Mouse (Mus musculus): ENCODE data around the gene Smarca5. TPM values are rescaled to one million over a fixed set of nuclear protein-coding genes. Genes with fewer than 3 reads are reported as not detected.
A peak's percentile ranks its signal among the peaks of the same experiment; 100 is the strongest.
"Not testable (repeated sequence)": the region's sequence is repeated elsewhere in the genome, so short reads cannot be mapped to it uniquely, and the experiment has no call there.

The Smarca5 gene
- 78.5 and 80.9 TPM in 2 replicates for polyA plus RNA-seq (2015; fragmentation: Nextera tagmentation; extraction: Ambion mirVana)

DNA sequence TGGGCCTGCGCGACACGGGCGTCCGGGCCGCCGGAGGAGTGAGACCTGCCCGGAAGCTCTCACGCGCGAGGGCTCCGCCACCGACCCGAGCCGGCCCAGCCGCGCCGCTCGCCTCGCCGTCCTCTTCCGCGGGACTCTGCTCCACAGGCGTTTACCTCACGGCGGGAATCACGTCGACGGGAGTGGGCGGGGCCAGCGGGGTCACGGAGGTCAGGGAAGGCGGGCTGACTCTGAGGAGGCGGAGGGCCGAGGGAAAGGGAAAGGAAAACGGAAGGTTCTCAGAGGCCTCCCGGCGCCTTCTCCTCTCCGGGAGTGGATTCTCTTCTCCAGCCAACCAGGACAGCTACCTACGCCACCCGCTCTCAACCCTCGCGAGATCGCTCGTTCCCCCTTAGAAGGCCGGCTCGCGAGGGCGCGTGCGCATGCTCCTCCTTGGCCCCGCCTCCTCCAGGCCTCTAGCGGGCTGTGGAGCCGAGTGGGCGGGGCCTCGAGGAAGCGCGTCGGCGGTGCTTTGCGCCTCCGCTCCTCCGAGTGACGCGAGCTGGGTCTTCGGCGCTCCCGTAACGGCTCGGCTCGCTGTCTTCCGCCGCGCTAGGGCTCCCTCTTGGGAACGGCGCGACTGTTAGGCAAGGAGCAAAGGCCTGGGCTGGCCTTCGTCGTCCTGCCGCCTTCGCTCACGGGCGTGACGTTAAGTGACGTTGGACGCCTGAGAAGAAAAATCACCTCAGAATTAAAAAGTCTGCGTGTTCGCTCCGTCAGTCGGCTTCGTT is at the start of gene Smarca5:
Smarca5 (minus strand) TSS at position 343 of the 770 bp plus-strand sequence.
- not testable (repeated sequence) for H3K4me1 ChIP-seq, H3K9me3 ChIP-seq, H3K27me3 ChIP-seq
- Histone ChIP-seq H3K4me2 (replicated peaks) (peak within 1 kb of the TSS; percentile 93), H3K9ac (peak within 1 kb of the TSS; percentile 95), H3K4me3 (peak within 1 kb of the TSS; percentile 95), H3K36me3 (peaks cover 13% of the 10 kb centered on the region), H3K27ac (peak within 1 kb of the TSS; percentile 99)
- WGBS: 2% methylated on average over 76 of the region's 91 CpGs
- ATAC-seq (ENCODE audit: low FRiP score, low read depth): peak; percentile 93

DNA sequence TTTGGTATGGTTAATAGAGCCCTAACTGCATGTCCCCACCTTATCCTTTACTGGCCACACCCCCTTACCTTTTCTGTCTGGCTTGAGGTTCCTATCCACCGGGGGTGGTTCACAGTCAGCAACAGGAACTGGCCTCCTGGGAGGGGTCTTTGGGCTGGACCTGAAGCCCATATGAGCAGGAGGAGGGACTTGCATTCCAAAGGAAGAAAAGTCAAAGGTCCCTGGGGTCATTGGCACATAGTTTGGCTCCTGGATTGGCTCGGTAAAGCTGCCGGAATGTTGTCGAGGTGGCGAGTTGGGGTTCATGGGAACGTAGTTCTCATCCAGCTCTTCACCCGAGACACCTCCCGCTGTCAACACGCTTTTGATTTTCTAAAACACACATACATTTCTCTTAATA is 45.3 kb upstream of the Smarca5 start:
- Histone ChIP-seq H3K27ac (no peak overlapping the region), H3K9me3 (no peaks in the 10 kb centered on the region), H3K4me1 (no peaks in the 10 kb centered on the region), H3K9ac (no peak overlapping the region), H3K36me3 (peaks cover 70% of the 10 kb centered on the region), H3K4me2 (replicated peaks) (no peak overlapping the region), H3K4me3 (no peak overlapping the region), H3K27me3 (no peaks in the 10 kb centered on the region)
- ATAC-seq (ENCODE audit: low FRiP score, low read depth): no peak
- WGBS: 88% methylated on average over 9 of the region's 9 CpGs

DNA sequence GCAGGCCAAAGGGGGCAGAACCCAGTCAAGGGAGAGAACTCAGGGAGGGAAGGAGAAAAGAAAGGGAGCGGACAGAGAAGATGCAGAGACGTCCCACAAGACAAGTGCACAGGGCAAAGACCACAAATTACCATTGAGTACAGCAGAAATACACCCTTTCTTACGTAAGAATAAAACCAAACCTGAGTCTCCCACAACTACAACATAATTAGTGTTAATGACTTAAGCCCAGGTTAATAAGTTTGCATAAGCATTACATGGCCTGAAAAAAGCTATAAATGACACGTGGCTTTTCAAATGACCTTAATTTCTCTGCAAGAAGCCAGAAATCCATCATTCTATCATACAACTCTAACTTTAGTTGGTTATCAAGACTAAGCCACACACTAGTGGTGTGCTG is 44.0 kb upstream of the Smarca5 start:
- 90% methylated on average over 4 of the region's 4 CpGs for WGBS

DNA sequence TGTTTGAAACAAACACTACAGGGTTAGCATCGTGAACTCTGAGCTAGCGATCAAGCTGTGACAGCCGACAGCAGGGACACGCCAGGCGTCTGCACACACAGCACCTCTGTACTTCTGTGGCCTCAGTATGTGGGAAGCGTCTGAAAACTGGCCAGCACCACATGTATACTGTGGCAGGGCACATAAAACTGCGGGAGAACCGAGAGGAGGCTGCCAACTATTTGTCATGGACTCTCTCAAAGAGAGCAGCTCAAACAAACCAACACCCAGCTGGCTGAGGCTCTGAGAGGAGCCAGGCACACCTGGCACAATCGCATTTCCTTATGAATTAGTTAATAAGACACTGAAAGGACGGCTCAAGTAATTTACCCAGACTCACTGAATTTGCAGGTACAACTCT is 42.0 kb upstream of the Smarca5 start:
- no peaks in the 10 kb centered on the region for H3K9me3 ChIP-seq
- peaks cover 73% of the 10 kb centered on the region for H3K36me3 ChIP-seq
- H3K4me1 ChIP-seq: no peaks in the 10 kb centered on the region
- WGBS: 59% methylated on average over 10 of the region's 10 CpGs
- H3K27me3 ChIP-seq: no peaks in the 10 kb centered on the region
- H3K27ac ChIP-seq: peak overlapping the region; percentile 1; the same call in 1 of the 2 replicates
- no peak overlapping the region for H3K9ac ChIP-seq
- H3K4me2 ChIP-seq (replicated peaks): no peak overlapping the region
- ATAC-seq (ENCODE audit: low FRiP score, low read depth): 0 out of 2 replicates have a peak, but pooled peaks have one; percentile 54
- H3K4me3 ChIP-seq: no peak overlapping the region

More for the DNA sequence above, 44.0 kb upstream of the Smarca5 start:
- Histone ChIP-seq H3K36me3 (peaks cover 69% of the 10 kb centered on the region), H3K4me1 (no peaks in the 10 kb centered on the region), H3K4me2 (replicated peaks) (no peak overlapping the region), H3K9ac (no peak overlapping the region), H3K27ac (no peak overlapping the region), H3K27me3 (no peaks in the 10 kb centered on the region), H3K4me3 (no peak overlapping the region), H3K9me3 (no peaks in the 10 kb centered on the region)
- ATAC-seq (ENCODE audit: low FRiP score, low read depth): no peak

DNA sequence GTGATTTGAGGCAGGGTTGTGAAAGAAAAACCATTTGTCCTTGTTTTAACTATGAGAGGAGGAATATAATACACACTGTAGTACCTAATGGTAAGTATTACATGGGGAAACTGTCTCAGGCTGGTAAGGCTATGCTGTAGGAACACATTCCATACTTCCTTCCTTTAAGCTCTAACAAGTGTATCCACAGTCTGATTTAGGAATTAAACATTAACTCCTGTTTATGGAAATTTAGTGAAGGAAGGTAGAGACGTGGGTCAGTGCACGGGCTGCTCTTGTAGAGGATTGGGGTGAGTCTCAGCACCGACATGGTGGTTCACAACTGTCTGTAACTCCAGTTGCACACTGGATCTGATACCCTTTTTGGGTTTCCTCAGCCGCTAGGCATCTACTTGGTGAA is 41.0 kb upstream of the Smarca5 start:
- Histone ChIP-seq H3K4me1 (no peaks in the 10 kb centered on the region), H3K9ac (no peak overlapping the region), H3K27me3 (no peaks in the 10 kb centered on the region), H3K36me3 (peaks cover 74% of the 10 kb centered on the region), H3K9me3 (no peaks in the 10 kb centered on the region), H3K27ac (no peak overlapping the region), H3K4me3 (no peak overlapping the region), H3K4me2 (replicated peaks) (no peak overlapping the region)
- ATAC-seq (ENCODE audit: low FRiP score, low read depth): no peak
- 92% methylated on average over 4 of the region's 4 CpGs for WGBS

DNA sequence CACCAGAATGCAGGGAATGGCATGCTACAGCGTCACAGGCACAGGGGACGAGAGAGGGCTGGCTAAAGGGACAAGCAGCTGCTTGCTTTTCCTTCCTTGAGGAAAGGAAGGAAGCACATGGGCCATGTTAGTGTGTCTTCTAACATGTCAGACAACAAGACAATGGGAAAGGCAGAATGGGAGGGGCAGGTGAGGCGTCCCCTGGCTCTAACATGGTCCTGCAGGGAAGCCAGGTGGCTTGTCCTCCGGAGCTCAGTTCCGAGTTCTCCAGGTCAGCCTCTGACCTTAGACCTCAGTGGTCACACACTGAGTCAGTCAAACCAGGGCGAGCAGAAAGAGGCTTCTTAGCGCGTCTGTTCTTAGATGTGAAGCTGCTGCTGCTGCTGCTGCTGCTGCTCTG is 37.1 kb upstream of the Smarca5 start:
- 76% methylated on average over 8 of the region's 8 CpGs for WGBS
- H3K4me2 ChIP-seq (replicated peaks): no peak overlapping the region
- peaks cover 63% of the 10 kb centered on the region for H3K36me3 ChIP-seq
- no peak overlapping the region for H3K27ac ChIP-seq
- no peaks in the 10 kb centered on the region for H3K27me3 ChIP-seq
- no peaks in the 10 kb centered on the region for H3K9me3 ChIP-seq
- H3K4me3 ChIP-seq: no peak overlapping the region
- no peaks in the 10 kb centered on the region for H3K4me1 ChIP-seq
- ATAC-seq (ENCODE audit: low FRiP score, low read depth): no peak
- no peak overlapping the region for H3K9ac ChIP-seq

DNA sequence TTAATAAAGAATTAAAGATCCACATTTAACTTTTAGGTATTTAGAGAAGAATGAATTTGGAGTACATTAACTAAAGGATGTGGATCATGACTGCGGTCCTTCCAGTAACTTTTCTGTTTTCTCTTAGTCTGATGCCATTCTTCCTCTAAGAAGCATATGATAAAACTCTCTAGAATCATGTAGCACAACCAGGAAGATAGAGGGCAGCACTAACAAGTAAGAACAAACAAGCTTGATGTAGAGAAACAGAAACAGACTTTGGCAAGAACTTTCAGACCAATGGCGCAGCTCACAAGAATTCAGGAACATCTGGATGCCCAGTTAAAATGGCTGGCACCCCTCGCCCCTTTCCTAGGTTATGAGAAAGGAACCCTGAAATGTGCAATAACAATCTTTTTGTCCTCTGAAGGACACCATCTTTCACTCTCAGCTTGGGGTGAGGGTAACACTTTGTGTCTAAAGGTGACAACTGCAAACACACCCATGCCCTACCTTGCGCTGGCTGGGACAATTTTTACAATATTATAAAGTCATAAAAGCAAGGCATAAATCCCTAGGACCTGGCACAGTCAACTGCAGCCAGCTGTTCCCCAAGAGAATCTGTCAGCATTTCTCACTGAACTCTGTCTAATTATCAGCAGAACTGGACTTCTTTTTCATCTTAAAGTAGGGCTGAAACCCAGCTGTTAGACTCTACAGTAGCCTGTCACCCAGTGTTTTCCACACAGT is 33.6 kb upstream of the Smarca5 start:
- no peaks in the 10 kb centered on the region for H3K27me3 ChIP-seq
- ATAC-seq (ENCODE audit: low FRiP score, low read depth): no peak
- H3K4me3 ChIP-seq: no peak overlapping the region
- no peak overlapping the region for H3K9ac ChIP-seq
- no peaks in the 10 kb centered on the region for H3K4me1 ChIP-seq
- no peak overlapping the region for H3K27ac ChIP-seq
- H3K4me2 ChIP-seq (replicated peaks): no peak overlapping the region
- no peaks in the 10 kb centered on the region for H3K9me3 ChIP-seq
- H3K36me3 ChIP-seq: peaks cover 76% of the 10 kb centered on the region
- WGBS: 76% methylated on average over 4 of the region's 4 CpGs

DNA sequence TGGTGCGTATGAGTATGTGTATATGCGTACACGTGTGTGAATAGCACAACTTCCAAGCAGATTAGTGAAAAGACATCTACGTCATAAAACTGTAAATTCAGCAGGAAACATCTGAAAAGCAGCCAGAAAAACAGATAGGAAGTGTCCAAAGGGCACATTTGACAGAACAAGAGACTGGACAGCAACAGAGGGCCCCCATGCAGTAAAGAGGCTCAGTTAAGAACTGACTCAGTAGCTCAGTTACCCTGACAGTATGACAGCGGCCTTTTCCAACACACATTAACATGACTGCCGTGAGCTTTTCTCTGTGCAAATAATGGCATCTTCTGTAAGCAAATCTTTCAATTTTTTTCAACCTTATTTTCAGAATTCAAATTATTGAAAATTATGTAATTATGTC is 29.2 kb upstream of the Smarca5 start:
- ATAC-seq (ENCODE audit: low FRiP score, low read depth): no peak
- H3K27me3 ChIP-seq: no peaks in the 10 kb centered on the region
- no peak overlapping the region for H3K4me2 ChIP-seq (replicated peaks)
- H3K27ac ChIP-seq: no peak overlapping the region
- H3K9me3 ChIP-seq: no peaks in the 10 kb centered on the region
- no peak overlapping the region for H3K9ac ChIP-seq
- WGBS: 94% methylated on average over 6 of the region's 6 CpGs
- no peak overlapping the region for H3K4me3 ChIP-seq
- H3K4me1 ChIP-seq: no peaks in the 10 kb centered on the region
- H3K36me3 ChIP-seq: peaks cover 79% of the 10 kb centered on the region

DNA sequence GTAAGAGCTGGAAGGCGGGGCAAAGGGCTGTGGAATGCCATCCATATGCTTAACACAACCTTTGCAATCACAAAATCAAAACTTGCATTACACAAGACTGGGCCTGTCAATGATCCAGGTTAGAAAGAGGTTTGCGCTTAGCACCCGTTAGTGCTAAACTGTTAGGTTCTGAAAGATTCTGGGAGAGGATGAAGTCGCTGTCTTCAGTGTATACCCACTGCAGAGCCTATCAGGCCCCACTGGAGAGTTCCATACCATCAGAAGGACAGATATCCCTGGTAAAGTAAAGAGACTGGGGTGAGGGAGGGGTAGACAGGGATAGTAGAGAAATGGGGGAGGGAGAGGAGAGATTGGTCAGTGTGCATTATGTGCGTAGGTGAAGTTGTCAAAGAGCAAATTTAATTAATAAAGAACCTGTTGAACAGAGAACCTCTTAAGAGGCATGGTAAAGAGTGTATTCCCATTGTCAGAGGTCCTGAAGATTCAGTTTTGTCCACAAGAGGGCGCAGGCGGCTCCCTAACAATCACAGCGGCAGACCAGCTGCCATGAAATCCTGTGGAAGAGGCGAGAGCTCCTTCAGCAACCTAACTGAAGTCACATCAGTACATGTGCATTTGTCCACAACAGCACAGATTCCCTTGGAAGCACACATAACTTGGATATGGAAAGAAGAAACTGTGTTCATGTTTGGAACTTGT is 13.9 kb upstream of the Smarca5 start:
- no peak for ATAC-seq (ENCODE audit: low FRiP score, low read depth)
- H3K4me2 ChIP-seq (replicated peaks): no peak overlapping the region
- H3K27ac ChIP-seq: no peak overlapping the region
- WGBS: 28% methylated on average over 9 of the region's 9 CpGs
- H3K36me3 ChIP-seq: no peaks in the 10 kb centered on the region
- H3K9ac ChIP-seq: no peak overlapping the region
- H3K9me3 ChIP-seq: no peaks in the 10 kb centered on the region
- no peaks in the 10 kb centered on the region for H3K4me1 ChIP-seq
- H3K27me3 ChIP-seq: no peaks in the 10 kb centered on the region
- H3K4me3 ChIP-seq: no peak overlapping the region

DNA sequence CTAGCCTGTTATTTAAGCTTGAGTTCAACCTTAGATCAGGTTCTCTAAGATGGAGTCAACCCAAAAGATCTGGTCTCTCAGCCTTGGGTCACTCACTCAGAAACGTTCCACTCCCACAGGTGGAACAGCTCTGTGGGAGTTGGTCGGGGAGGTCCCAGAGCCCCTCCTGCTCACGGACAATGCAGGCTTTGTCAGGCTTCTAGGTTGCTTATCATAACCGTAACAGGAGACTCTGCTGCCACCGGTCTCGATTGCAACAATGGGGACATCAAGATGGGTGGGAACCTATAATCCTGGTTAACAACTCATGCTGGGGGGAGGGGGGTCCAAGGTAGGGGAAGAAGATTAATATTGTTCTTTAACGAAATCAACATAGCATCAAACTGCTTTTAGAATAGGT is 13.1 kb upstream of the Smarca5 start:
- Histone ChIP-seq H3K27me3 (no peaks in the 10 kb centered on the region), H3K4me1 (no peaks in the 10 kb centered on the region), H3K9me3 (no peaks in the 10 kb centered on the region), H3K36me3 (no peaks in the 10 kb centered on the region), H3K9ac (no peak overlapping the region), H3K4me3 (no peak overlapping the region), H3K27ac (no peak overlapping the region), H3K4me2 (replicated peaks) (no peak overlapping the region)
- 82% methylated on average over 7 of the region's 7 CpGs for WGBS
- no peak for ATAC-seq (ENCODE audit: low FRiP score, low read depth)

DNA sequence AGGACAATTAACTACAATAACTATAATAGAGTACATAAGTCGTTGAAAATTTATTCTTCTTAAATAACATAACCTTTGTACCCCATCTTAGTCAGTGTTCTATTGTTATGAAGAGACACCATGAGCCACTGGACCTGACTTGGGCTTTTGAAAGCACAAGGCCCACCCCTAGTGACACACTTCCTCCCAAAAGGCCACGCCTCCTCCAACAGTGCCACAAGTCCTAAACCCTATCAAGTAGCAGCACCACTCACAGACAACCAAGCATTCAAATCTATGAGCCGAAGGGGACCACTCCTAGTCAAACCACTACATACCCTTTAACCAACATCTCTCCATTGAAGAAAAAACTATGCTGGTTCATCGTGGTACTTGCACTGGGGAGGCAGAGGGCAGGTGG is 9.8 kb upstream of the Smarca5 start:
- WGBS: 91% methylated on average over 4 of the region's 4 CpGs
- no peak for ATAC-seq (ENCODE audit: low FRiP score, low read depth)
- H3K36me3 ChIP-seq: no peaks in the 10 kb centered on the region

DNA sequence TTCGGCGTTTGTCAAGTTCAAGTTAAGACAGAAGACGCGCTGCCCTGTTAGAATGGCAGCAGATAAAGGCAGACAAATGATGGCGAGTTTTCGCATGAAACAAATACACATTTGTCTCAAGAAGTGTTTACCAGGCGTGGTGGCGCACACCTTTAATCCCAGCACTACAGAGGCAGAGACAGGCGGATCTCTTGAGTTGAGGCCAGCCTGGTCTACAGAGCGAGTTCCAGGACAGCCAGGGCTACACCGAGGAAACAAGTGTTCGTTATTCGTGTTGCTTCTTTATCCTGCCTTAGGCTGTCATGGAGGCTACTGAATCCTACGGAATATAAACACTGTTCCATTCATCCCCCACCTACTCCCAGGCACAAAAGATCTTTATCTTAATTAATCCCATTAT is 635 bp upstream of the Smarca5 start:
- H3K36me3 ChIP-seq: peaks cover 10% of the 10 kb centered on the region
- ATAC-seq (ENCODE audit: low FRiP score, low read depth): peak; percentile 42; the same call in 1 of the 2 replicates
- peak overlapping the region; percentile 70 for H3K9ac ChIP-seq
- peak overlapping the region; percentile 64 for H3K4me2 ChIP-seq (replicated peaks)
- H3K27me3 ChIP-seq: no peaks in the 10 kb centered on the region
- H3K4me3 ChIP-seq: peak overlapping the region; percentile 95
- H3K9me3 ChIP-seq: no peaks in the 10 kb centered on the region
- H3K27ac ChIP-seq: peak overlapping the region; percentile 85
- H3K4me1 ChIP-seq: peaks cover 8% of the 10 kb centered on the region
- WGBS: 15% methylated on average over 14 of the region's 14 CpGs

More for the DNA sequence above, 9.8 kb upstream of the Smarca5 start:
- Histone ChIP-seq H3K4me1 (no peaks in the 10 kb centered on the region), H3K9me3 (no peaks in the 10 kb centered on the region), H3K27ac (no peak overlapping the region), H3K9ac (no peak overlapping the region), H3K27me3 (no peaks in the 10 kb centered on the region), H3K4me3 (no peak overlapping the region), H3K4me2 (replicated peaks) (no peak overlapping the region)
